Mouse (Mus musculus) intestine, embryonic 16.5 days (tissue): ENCODE data around the gene Ssmem1. TPM values are rescaled to one million over a fixed set of nuclear protein-coding genes. Genes with fewer than 3 reads are reported as not detected.

ENCODE experiments used
- ATAC-seq: fragments of 200-750 bp; cut with Nextera tagmentation; 2 replicates; pipeline ENCODE4 v1.8.0; 2017; ENCODE audit warnings: moderate TSS enrichment, moderate library complexity
- H3K27ac ChIP-seq: fragments of 300-500 bp; sonication (generic); 2 replicates; pipeline ENCODE4 v1.5.1; 2014; ENCODE audit warnings: mild to moderate bottlenecking, low read length
- H3K27me3 ChIP-seq: fragments of 300-500 bp; sonication (generic); replicated peaks from 2 replicates; pipeline ENCODE4 v1.6.1; 2014; ENCODE audit warnings: low read length, control low read depth, mixed read lengths; ENCODE audit not compliant: control insufficient read depth, insufficient read depth
- H3K36me3 ChIP-seq: fragments of 300-500 bp; sonication (generic); 2 replicates; pipeline ENCODE4 v1.6.1; 2014; ENCODE audit warnings: low read length, control low read depth; ENCODE audit not compliant: control insufficient read depth, insufficient read depth
- H3K4me1 ChIP-seq: fragments of 300-500 bp; sonication (generic); 2 replicates; pipeline ENCODE4 v1.6.1; 2014; ENCODE audit warnings: low read length, control low read depth, mixed read lengths; ENCODE audit not compliant: control insufficient read depth, insufficient read depth
- H3K4me2 ChIP-seq: fragments of 300-500 bp; sonication (generic); 2 replicates; pipeline ENCODE4 v1.6.1; 2014; ENCODE audit warnings: low read depth, low read length, control low read depth
- H3K4me3 ChIP-seq: fragments of 300-500 bp; sonication (generic); 2 replicates; pipeline ENCODE4 v1.5.1; 2014; ENCODE audit warnings: mild to moderate bottlenecking, low read length
- H3K9ac ChIP-seq: fragments of 300-500 bp; sonication (generic); 2 replicates; pipeline ENCODE4 v1.6.1; 2014; ENCODE audit warnings: low read depth, low read length
- H3K9me3 ChIP-seq: fragments of 300-500 bp; sonication (generic); 2 replicates; pipeline ENCODE4 v1.6.1; 2016; ENCODE audit warnings: low read length, control low read depth; ENCODE audit not compliant: control insufficient read depth
- WGBS: fragments of 180-500 bp; shearing (Covaris S2); extraction: QIAGEN DNeasy Blood & Tissue Kit; methylation state at CpG from one replicate; pipeline ENCODE4 v1.1.7; 2014; 5-methylcytosine and 5-hydroxymethylcytosine counted together
- polyA plus RNA-seq: library from polyadenylated mRNA; unstranded; fragments of >200 nt; fragmentation: Nextera tagmentation; extraction: Ambion mirVana; gene quantifications from 2 replicates; pipeline ENCODE4 v1.2.1, GENCODE M21; 2015

The Ssmem1 gene
- not detected in 2 replicates for polyA plus RNA-seq

- peak; percentile 99 for ATAC-seq
- Histone ChIP-seq H3K36me3 (peaks cover 5% of the 10 kb centered on the region; the same call in 1 of the 2 replicates), H3K4me2 (peak within 1 kb of the TSS; percentile 62), H3K4me1 (peaks cover 9% of the 10 kb centered on the region), H3K9me3 (no peaks in the 10 kb centered on the region), H3K4me3 (peak within 1 kb of the TSS; percentile 67), H3K27me3 (no peaks in the 10 kb centered on the region), H3K9ac (peak within 1 kb of the TSS; percentile 84), H3K27ac (peak within 1 kb of the TSS; percentile 97)
- 0% methylated on average over 37 of the region's 37 CpGs for WGBS
These were observed at the start of gene Ssmem1, which contains the start of gene Tmem209 for GRCm38 (mm10) chr6:30509265-30510239. Gene Ssmem1, plus strand, starts transcription at chr6:30509849. Gene Tmem209, minus strand, starts transcription at chr6:30509783.

DNA sequence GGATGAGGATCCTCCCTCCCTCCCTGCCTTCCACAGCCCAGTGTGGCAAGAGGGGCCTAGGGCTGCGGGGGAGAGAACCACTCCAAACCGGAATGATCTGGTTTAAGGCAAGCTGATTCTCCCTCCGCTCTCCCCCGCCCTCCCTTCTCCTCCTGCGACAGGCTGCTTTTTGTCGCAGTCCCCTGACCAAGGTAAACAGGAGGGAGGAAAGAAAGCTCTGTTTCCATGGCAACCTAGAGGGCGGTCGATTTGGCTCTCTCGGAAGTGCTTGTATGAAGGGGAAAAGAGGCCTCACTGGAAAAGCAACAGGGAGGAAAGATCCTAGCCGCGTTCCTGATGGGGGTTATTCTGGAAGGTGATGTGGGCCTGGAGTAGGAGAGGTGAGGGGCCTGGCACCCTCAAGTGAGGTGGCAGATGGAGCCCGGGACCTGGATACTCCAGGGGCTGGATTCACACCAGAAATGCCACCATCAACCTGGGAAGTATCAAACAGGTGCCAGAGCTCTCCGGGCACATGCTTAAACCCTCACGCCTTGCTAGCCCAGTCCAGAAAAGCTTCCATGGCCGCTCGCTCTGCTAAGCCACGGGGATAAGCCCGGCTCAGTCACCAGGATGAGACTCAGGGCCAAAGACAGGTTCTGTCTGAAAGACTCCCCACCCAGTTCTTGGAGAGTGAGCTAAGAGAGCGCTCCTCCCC, 48.8 kb upstream of the Ssmem1 start:
- H3K27ac ChIP-seq: peak overlapping the region; percentile 71
- peak overlapping the region; percentile 90 for H3K4me2 ChIP-seq
- 0 out of 2 replicates have a peak, but pooled peaks cover 2% of the 10 kb centered on the region for H3K36me3 ChIP-seq
- H3K27me3 ChIP-seq: no peaks in the 10 kb centered on the region
- H3K9ac ChIP-seq: peak overlapping the region; percentile 79
- 19% methylated on average over 19 of the region's 19 CpGs for WGBS
- H3K4me1 ChIP-seq: peaks cover 31% of the 10 kb centered on the region
- H3K4me3 ChIP-seq: no peak overlapping the region
- H3K9me3 ChIP-seq: no peaks in the 10 kb centered on the region
- peak; percentile 70 for ATAC-seq

DNA sequence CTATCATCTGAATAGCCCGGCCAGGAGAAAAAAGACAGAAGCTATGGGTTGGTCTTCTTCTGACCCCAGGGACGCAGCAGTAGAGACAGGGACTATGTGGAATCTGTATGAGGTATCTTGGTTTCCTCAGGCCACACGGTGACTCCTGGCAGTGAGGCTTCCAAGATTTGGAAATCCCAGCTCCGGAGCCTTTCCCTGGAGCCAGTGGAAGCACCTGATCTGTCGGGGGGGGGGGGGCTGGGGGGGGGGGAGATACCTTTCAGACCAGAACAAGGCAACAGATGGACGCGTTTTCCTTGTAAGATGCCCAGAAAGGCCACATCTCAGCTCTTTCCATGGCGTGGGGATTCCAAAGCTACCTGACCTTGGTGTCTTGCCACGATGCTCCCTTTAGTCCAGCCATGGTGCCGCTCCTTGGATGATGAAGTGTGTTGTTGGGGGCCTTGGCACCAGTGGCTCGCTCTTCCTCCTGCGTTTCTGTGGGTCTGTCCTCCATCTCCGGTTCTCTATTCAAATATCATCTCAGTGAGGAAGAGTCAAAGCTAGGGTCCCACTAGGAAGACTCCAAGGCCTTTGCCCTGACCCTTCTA, 47.8 kb upstream of the Ssmem1 start:
- H3K9ac ChIP-seq: no peak overlapping the region
- H3K36me3 ChIP-seq: no peaks in the 10 kb centered on the region
- H3K27me3 ChIP-seq: no peaks in the 10 kb centered on the region
- peak overlapping the region; percentile 71; the same call in 1 of the 2 replicates for H3K27ac ChIP-seq
- ATAC-seq: no peak
- no peaks in the 10 kb centered on the region for H3K9me3 ChIP-seq
- no peak overlapping the region for H3K4me2 ChIP-seq
- 87% methylated on average over 12 of the region's 13 CpGs for WGBS
- H3K4me1 ChIP-seq: peaks cover 31% of the 10 kb centered on the region
- H3K4me3 ChIP-seq: no peak overlapping the region

DNA sequence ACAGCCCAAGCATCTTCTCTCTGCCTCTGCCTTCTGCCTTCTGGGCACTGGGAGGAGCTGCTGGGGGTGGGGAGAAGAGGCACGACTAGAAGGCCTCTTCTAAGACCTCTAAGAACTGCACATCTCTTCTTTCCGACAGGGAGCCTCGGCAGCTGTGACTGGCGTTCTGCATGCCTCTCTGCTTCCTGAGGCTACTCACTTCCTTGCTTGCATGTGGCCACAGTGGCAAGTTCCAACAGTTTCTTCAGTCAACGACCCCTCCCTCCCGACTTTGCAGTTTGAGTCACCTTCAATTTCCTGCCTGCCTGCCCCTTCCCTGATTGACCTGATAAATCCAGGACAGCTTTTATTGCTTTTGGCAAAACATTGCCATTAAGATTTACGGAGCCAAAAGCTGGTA, 46.8 kb upstream of the Ssmem1 start:
- peak overlapping the region; percentile 33 for H3K27ac ChIP-seq
- ATAC-seq: 0 out of 2 replicates have a peak, but pooled peaks have one; percentile 17
- H3K9me3 ChIP-seq: no peaks in the 10 kb centered on the region
- H3K4me1 ChIP-seq: peaks cover 31% of the 10 kb centered on the region
- H3K4me3 ChIP-seq: no peak overlapping the region
- H3K27me3 ChIP-seq: no peaks in the 10 kb centered on the region
- 0 out of 2 replicates have a peak overlapping the region, but pooled peaks have one; percentile 14 for H3K4me2 ChIP-seq
- H3K9ac ChIP-seq: no peak overlapping the region; the same call in 1 of the 2 replicates
- WGBS: 26% methylated on average over 7 of the region's 7 CpGs
- no peaks in the 10 kb centered on the region for H3K36me3 ChIP-seq

- H3K4me1 ChIP-seq: peaks cover 22% of the 10 kb centered on the region
These were observed 44.1 kb upstream of the Ssmem1 start for GRCm38 (mm10) chr6:30465586-30465985.

GRCm38 (mm10) chr6:30468058-30468457, 41.6 kb upstream of the Ssmem1 start:
- H3K4me3 ChIP-seq: no peak overlapping the region
- no peak overlapping the region for H3K27ac ChIP-seq
- peaks cover 4% of the 10 kb centered on the region; the same call in 1 of the 2 replicates for H3K4me1 ChIP-seq
- H3K9ac ChIP-seq: no peak overlapping the region
- H3K27me3 ChIP-seq: no peaks in the 10 kb centered on the region
- ATAC-seq: no peak
- WGBS: 86% methylated on average over 1 of the region's 1 CpGs
- H3K9me3 ChIP-seq: no peaks in the 10 kb centered on the region
- no peaks in the 10 kb centered on the region for H3K36me3 ChIP-seq
- no peak overlapping the region for H3K4me2 ChIP-seq

More at GRCm38 (mm10) chr6:30465586-30465985, 44.1 kb upstream of the Ssmem1 start:
- no peak overlapping the region for H3K9ac ChIP-seq
- ATAC-seq: no peak
- no peak overlapping the region for H3K27ac ChIP-seq
- WGBS: 79% methylated on average over 11 of the region's 11 CpGs
- H3K36me3 ChIP-seq: no peaks in the 10 kb centered on the region
- H3K27me3 ChIP-seq: no peaks in the 10 kb centered on the region
- no peak overlapping the region for H3K4me3 ChIP-seq
- H3K4me2 ChIP-seq: no peak overlapping the region
- no peaks in the 10 kb centered on the region for H3K9me3 ChIP-seq

DNA sequence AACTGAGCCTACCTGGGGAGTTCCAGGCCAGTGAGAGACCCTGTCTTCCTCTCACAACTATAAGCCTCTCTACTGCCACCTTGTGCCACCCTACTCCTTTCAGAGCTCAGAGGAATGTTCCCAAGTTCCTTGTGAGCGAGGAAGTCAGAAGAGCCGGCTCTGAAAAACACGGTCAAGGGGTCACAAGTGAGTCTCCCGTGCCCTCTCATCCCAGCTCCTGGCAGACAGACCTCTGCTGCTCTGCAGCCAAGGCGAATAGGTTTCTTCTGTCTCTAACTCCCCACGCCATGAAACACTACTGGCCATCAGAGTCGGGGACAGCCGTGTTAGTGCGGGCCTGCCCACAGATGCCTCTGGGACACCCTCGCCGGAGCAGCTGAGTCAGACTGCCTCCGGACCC, 41.0 kb upstream of the Ssmem1 start:
- no peak overlapping the region for H3K27ac ChIP-seq
- H3K4me3 ChIP-seq: no peak overlapping the region
- H3K36me3 ChIP-seq: no peaks in the 10 kb centered on the region
- H3K4me2 ChIP-seq: no peak overlapping the region
- no peak; the same call in 1 of the 2 replicates for ATAC-seq
- H3K27me3 ChIP-seq: no peaks in the 10 kb centered on the region
- H3K9ac ChIP-seq: no peak overlapping the region; the same call in 1 of the 2 replicates
- H3K9me3 ChIP-seq: no peaks in the 10 kb centered on the region
- 59% methylated on average over 12 of the region's 12 CpGs for WGBS
- no peaks in the 10 kb centered on the region for H3K4me1 ChIP-seq

DNA sequence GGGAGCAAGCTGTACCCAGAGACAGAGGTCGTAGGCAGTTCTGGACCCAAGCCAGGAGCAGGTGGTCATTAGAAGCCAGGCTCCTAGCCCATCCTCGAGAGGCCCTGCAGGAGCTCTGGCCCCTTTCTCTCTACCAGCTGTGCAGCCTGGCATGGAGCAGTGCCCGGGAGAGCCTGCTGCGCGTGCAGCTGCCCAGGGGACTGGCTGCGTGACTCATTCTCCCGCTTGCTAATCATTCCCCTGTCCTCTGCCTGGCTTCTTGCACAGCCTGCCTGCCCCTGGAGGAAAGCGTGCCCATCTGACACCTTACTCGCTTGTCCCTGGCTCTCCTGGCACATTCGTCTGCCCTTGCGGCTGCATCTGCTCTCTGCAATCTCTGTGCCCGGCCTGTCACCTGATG, 40.3 kb upstream of the Ssmem1 start:
- Histone ChIP-seq H3K4me3 (no peak overlapping the region), H3K27me3 (no peaks in the 10 kb centered on the region), H3K9ac (no peak overlapping the region), H3K27ac (no peak overlapping the region), H3K4me2 (no peak overlapping the region), H3K9me3 (no peaks in the 10 kb centered on the region), H3K4me1 (no peaks in the 10 kb centered on the region), H3K36me3 (no peaks in the 10 kb centered on the region)
- ATAC-seq: no peak; the same call in 1 of the 2 replicates
- 80% methylated on average over 12 of the region's 12 CpGs for WGBS

DNA sequence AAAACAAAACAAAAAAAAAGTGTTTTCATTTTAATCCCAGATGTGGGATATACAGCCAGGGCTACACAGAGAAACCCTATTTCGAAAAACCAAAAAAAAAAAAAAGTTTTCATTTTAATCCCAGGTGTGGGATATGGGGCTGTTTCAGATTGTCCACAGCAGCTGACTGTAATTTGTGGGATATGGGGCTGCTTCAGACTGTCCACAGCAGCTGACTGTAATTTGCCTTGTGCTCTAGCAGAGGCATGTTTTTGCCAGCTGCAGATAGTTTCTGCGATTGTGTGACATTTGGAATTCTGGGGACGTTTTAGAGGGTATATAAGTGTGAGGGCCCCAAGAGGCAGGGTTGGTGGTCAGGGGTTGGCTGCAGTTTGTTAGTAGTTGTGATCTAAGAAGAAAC, 37.9 kb upstream of the Ssmem1 start:
- Histone ChIP-seq H3K4me3 (no peak overlapping the region), H3K9me3 (no peaks in the 10 kb centered on the region), H3K27ac (no peak overlapping the region), H3K36me3 (no peaks in the 10 kb centered on the region), H3K9ac (no peak overlapping the region), H3K4me1 (peaks cover 4% of the 10 kb centered on the region), H3K4me2 (no peak overlapping the region), H3K27me3 (no peaks in the 10 kb centered on the region)
- ATAC-seq: no peak
- 78% methylated on average over 3 of the region's 3 CpGs for WGBS
